Mouse (Mus musculus) hindbrain, embryonic 14.5 days (tissue): ENCODE data around the gene Kcnip2. TPM values are rescaled to one million over a fixed set of nuclear protein-coding genes. Genes with fewer than 3 reads are reported as not detected.
A peak's percentile ranks its signal among the peaks of the same experiment; 100 is the strongest.

Experiments
- ATAC-seq: fragments of 200-750 bp; cut with Nextera tagmentation; 2 replicates; pipeline ENCODE4 v1.8.0; 2017; ENCODE audit warnings: moderate number of reproducible peaks, mild to moderate bottlenecking, moderate TSS enrichment, moderate library complexity; ENCODE audit not compliant: low FRiP score
- DNase-seq: peaks from one replicate; pipeline ENCODE4 v3.0.0-alpha.2; 2015; ENCODE audit warnings: low spot score
- H3K27ac ChIP-seq: fragments of 300-500 bp; sonication (generic); 2 replicates; pipeline ENCODE4 v1.5.1; 2014; ENCODE audit warnings: mild to moderate bottlenecking, moderate library complexity
- H3K27me3 ChIP-seq: fragments of 300-500 bp; sonication (generic); 2 replicates; pipeline ENCODE4 v1.6.1; 2014; ENCODE audit warnings: mild to moderate bottlenecking, low read length, mixed read lengths; ENCODE audit not compliant: control insufficient read depth, insufficient read depth
- H3K36me3 ChIP-seq: fragments of 300-500 bp; sonication (generic); replicated peaks from 2 replicates; pipeline ENCODE4 v1.6.1; 2014; ENCODE audit not compliant: control insufficient read depth, insufficient read depth
- H3K4me1 ChIP-seq: fragments of 300-500 bp; sonication (generic); replicated peaks from 2 replicates; pipeline ENCODE4 v1.6.1; 2014; ENCODE audit warnings: antibody characterized with exemption, low read length, mixed read lengths; ENCODE audit not compliant: control insufficient read depth, insufficient read depth
- H3K4me2 ChIP-seq: fragments of 300-500 bp; sonication (generic); replicated peaks from 2 replicates; pipeline ENCODE4 v1.6.1; 2014; ENCODE audit warnings: mild to moderate bottlenecking, moderate library complexity
- H3K4me3 ChIP-seq: fragments of 300-500 bp; sonication (generic); replicated peaks from 2 replicates; pipeline ENCODE4 v1.5.1; 2014; ENCODE audit warnings: mild to moderate bottlenecking, low read length
- H3K9ac ChIP-seq: fragments of 300-500 bp; sonication (generic); 2 replicates; pipeline ENCODE4 v1.6.1; 2014
- H3K9me3 ChIP-seq: fragments of 300-500 bp; sonication (generic); 2 replicates; pipeline ENCODE4 v1.6.1; 2016; ENCODE audit warnings: low read length; ENCODE audit not compliant: control insufficient read depth
- WGBS: fragments of 180-500 bp; shearing (Covaris S2); extraction: QIAGEN DNeasy Blood & Tissue Kit; methylation state at CpG from one replicate; pipeline ENCODE4 v1.1.7; 2014; 5-methylcytosine and 5-hydroxymethylcytosine counted together
- polyA plus RNA-seq: library from polyadenylated mRNA; unstranded; fragments of >200 nt; fragmentation: Nextera tagmentation; extraction: Ambion mirVana; gene quantifications from 2 replicates; pipeline ENCODE4 v1.2.1, GENCODE M21; 2014

Gene Kcnip2
- polyA plus RNA-seq, 1 experiment from 2014 or later, result 17.6 TPM

GRCm38 (mm10) chr19:45835490-45835889 is 19.6 kb upstream of the Kcnip2 start:
- 74% methylated on average over 10 of the region's 10 CpGs for WGBS

GRCm38 (mm10) chr19:45833665-45834064 is 17.8 kb upstream of the Kcnip2 start:
- ATAC-seq (no peak), DNase-seq (no peak)
- WGBS, result 88% methylated on average over 10 of the region's 10 CpGs
- Histone ChIP-seq H3K36me3 (no peaks in the 10 kb centered on the region), H3K27me3 (no peaks in the 10 kb centered on the region), H3K9me3 (no peaks in the 10 kb centered on the region), H3K4me3 (no peak overlapping the region), H3K27ac (no peak overlapping the region), H3K9ac (no peak overlapping the region), H3K4me1 (no peaks in the 10 kb centered on the region), H3K4me2 (no peak overlapping the region)

More at GRCm38 (mm10) chr19:45835490-45835889, 19.6 kb upstream of the Kcnip2 start:
- Histone ChIP-seq H3K4me1 (no peaks in the 10 kb centered on the region), H3K4me3 (no peak overlapping the region), H3K27me3 (no peaks in the 10 kb centered on the region), H3K36me3 (no peaks in the 10 kb centered on the region), H3K9me3 (no peaks in the 10 kb centered on the region), H3K9ac (no peak overlapping the region), H3K4me2 (no peak overlapping the region), H3K27ac (no peak overlapping the region)
- DNase-seq (no peak), ATAC-seq (no peak)

- H3K36me3 ChIP-seq, result no peaks in the 10 kb centered on the region
- no peaks in the 10 kb centered on the region for H3K9me3 ChIP-seq
- no peaks in the 10 kb centered on the region for H3K27me3 ChIP-seq
- no peak overlapping the region for H3K9ac ChIP-seq
- 65% methylated on average over 2 of the region's 2 CpGs for WGBS
- ATAC-seq (no peak), DNase-seq (no peak)
- H3K27ac ChIP-seq, result no peak overlapping the region
- no peak overlapping the region for H3K4me3 ChIP-seq
- no peaks in the 10 kb centered on the region for H3K4me1 ChIP-seq
- no peak overlapping the region for H3K4me2 ChIP-seq
Measured at GRCm38 (mm10) chr19:45830679-45831078, 14.8 kb upstream of the Kcnip2 start.

- Histone ChIP-seq H3K27me3 (no peaks in the 10 kb centered on the region), H3K4me3 (no peak overlapping the region), H3K4me2 (no peak overlapping the region), H3K27ac (no peak overlapping the region), H3K4me1 (no peaks in the 10 kb centered on the region), H3K36me3 (no peaks in the 10 kb centered on the region), H3K9me3 (no peaks in the 10 kb centered on the region), H3K9ac (no peak overlapping the region)
- WGBS, result 93% methylated on average over 3 of the region's 3 CpGs
- no peak for DNase-seq
- ATAC-seq, result no peak
Measured at GRCm38 (mm10) chr19:45827736-45828135, 11.9 kb upstream of the Kcnip2 start.

- 90% methylated on average over 5 of the region's 5 CpGs for WGBS
- ATAC-seq, result no peak
- DNase-seq, result no peak
Measured at GRCm38 (mm10) chr19:45827125-45827524, 11.3 kb upstream of the Kcnip2 start.

GRCm38 (mm10) chr19:45826146-45826545 is 10.3 kb upstream of the Kcnip2 start:
- Histone ChIP-seq H3K4me1 (no peaks in the 10 kb centered on the region), H3K36me3 (no peaks in the 10 kb centered on the region), H3K9me3 (no peaks in the 10 kb centered on the region), H3K4me2 (no peak overlapping the region), H3K9ac (no peak overlapping the region), H3K27ac (no peak overlapping the region), H3K4me3 (no peak overlapping the region), H3K27me3 (no peaks in the 10 kb centered on the region)
- WGBS, result 93% methylated on average over 3 of the region's 3 CpGs
- no peak for DNase-seq
- ATAC-seq, result no peak

More at GRCm38 (mm10) chr19:45827125-45827524, 11.3 kb upstream of the Kcnip2 start:
- H3K4me3 ChIP-seq, result no peak overlapping the region
- H3K27ac ChIP-seq, result no peak overlapping the region
- no peak overlapping the region for H3K9ac ChIP-seq
- no peaks in the 10 kb centered on the region for H3K36me3 ChIP-seq
- H3K4me2 ChIP-seq, result no peak overlapping the region
- no peaks in the 10 kb centered on the region for H3K27me3 ChIP-seq
- no peaks in the 10 kb centered on the region for H3K4me1 ChIP-seq
- no peaks in the 10 kb centered on the region for H3K9me3 ChIP-seq

GRCm38 (mm10) chr19:45821832-45822231 is 6.0 kb upstream of the Kcnip2 start:
- Histone ChIP-seq H3K4me3 (no peak overlapping the region), H3K9me3 (no peaks in the 10 kb centered on the region), H3K4me1 (no peaks in the 10 kb centered on the region), H3K9ac (no peak overlapping the region), H3K27ac (no peak overlapping the region), H3K36me3 (no peaks in the 10 kb centered on the region), H3K27me3 (no peaks in the 10 kb centered on the region), H3K4me2 (no peak overlapping the region)
- DNase-seq, result peak; percentile 61
- no peak; the same call in 1 of the 2 replicates for ATAC-seq
- WGBS, result 49% methylated on average over 5 of the region's 5 CpGs

- no peak for DNase-seq
Measured at GRCm38 (mm10) chr19:45817816-45818490, 2.1 kb upstream of the Kcnip2 start.

GRCm38 (mm10) chr19:45816727-45817126 is 866 bp upstream of the Kcnip2 start:
- no peak for DNase-seq
- Histone ChIP-seq H3K27ac (no peak overlapping the region), H3K9ac (no peak overlapping the region), H3K4me3 (no peak overlapping the region), H3K9me3 (no peaks in the 10 kb centered on the region), H3K4me2 (peak overlapping the region; percentile 90), H3K27me3 (no peaks in the 10 kb centered on the region; the same call in 1 of the 2 replicates), H3K36me3 (no peaks in the 10 kb centered on the region), H3K4me1 (peaks cover 29% of the 10 kb centered on the region)
- ATAC-seq, result no peak
- 27% methylated on average over 8 of the region's 8 CpGs for WGBS

More at GRCm38 (mm10) chr19:45817816-45818490, 2.1 kb upstream of the Kcnip2 start:
- no peaks in the 10 kb centered on the region; the same call in 1 of the 2 replicates for H3K27me3 ChIP-seq
- no peaks in the 10 kb centered on the region for H3K9me3 ChIP-seq
- H3K36me3 ChIP-seq, result no peaks in the 10 kb centered on the region
- H3K27ac ChIP-seq, result no peak overlapping the region
- no peak overlapping the region for H3K9ac ChIP-seq
- no peak overlapping the region for H3K4me2 ChIP-seq
- no peak for ATAC-seq
- H3K4me1 ChIP-seq, result peaks cover 16% of the 10 kb centered on the region
- H3K4me3 ChIP-seq, result no peak overlapping the region
- 78% methylated on average over 11 of the region's 11 CpGs for WGBS
